Mouse (Mus musculus) lung, adult 18-20 months (tissue): ENCODE measurements around the gene Gm17359.
"Not testable (repeated sequence)": the region's sequence is repeated elsewhere in the genome, so short reads cannot be mapped to it uniquely, and the experiment has no call there.

Source experiments
- DNase-seq, 2 experiments: peaks; one replicate each; pipeline ENCODE4 v3.0.0; 2022; ENCODE audit warnings: mixed read lengths in 2 of 2

Gene Gm17359

DNA sequence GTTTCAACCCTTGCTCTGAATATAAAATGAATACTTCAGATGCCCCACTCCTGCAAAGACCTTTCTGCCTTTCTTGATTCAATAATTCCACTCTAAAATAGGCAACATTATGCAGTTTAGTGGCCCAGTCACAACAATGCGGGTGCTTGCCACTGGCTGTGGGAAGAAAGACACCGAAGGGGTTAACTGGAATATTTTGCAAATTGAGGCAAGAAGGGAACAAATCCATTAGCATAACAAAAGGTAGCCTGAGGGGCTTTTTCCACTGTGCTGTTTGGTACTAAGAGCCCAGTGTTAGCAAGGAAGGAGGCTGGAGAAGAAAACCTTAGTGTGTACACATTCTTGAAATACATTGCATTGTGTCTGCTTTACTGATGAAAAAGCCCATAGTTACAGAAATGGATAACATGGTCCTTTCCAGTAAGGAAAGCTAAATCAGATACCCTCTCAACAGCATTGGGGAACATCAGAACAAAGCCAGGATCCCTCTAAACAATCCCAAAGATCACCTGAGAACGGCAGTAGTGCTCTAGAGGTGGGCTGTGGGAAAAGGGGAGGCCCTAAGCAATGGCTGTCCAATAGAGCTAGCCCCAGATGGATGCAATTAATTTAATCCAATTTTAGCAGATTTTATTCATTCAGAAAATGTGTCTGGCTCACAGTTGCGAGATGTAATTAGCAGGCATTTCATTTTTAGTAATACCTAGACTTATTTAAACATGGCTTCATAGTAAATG lies 80.7 kb downstream of the Gm17359 start:
- no peak for DNase-seq

DNA sequence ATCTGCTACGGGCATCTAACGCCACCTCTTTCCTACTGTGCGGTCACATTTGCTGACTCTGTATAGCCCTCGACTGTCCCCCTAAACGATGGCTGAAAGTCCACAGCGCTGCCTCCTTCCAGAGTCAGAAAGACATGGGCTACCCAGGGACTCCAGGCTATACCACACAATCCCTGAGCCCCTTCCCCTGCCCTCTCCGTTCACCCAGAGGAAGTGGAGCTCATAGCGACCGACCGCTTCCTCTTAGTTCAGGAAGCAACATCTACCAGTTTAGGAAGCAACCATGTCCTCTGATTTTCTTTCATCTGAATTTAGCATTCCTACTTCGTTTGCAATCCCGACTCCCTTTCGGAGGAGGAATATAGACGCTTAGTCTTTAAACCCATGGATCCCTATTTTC lies 82.5 kb downstream of the Gm17359 start:
- DNase-seq: no peak

DNA sequence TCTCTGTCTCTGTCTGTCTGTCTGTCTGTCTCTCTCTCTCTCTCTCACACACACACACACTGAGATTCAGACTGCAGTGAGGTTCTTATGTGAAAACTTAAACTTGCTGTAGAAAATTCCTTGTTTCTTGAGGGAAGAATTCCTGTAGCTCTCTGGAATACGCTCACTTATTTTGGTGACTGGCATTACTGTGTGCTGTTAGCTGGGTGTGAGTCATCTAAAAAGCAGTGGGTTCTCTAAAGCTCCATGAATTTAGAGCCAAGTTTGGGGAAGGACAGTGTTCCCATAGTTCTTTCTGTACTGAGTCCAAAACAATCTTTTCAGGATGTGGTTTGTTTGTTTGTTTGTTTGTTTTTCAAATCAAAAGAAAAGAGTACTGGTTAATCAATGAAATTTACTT lies 89.0 kb downstream of the Gm17359 start:
- DNase-seq: no peak

DNA sequence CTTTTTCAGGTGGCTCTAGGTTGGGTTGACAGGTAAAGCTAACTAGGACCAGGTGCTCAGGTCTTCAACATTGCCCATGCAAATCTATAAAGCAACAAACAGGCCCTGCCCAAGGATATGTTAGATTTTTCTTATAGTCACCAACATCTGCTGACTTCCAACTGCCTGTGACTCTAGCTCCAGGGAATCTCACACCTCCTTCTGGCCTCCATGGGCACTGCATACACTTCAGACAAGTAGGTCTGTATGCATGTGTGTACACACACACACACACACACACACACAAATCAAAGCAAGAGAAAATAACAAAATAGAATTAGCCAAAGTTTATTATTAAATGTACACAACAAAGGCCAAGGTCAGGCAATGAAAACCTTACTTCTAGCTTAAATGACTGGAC lies 97.1 kb downstream of the Gm17359 start:
- DNase-seq: no peak

DNA sequence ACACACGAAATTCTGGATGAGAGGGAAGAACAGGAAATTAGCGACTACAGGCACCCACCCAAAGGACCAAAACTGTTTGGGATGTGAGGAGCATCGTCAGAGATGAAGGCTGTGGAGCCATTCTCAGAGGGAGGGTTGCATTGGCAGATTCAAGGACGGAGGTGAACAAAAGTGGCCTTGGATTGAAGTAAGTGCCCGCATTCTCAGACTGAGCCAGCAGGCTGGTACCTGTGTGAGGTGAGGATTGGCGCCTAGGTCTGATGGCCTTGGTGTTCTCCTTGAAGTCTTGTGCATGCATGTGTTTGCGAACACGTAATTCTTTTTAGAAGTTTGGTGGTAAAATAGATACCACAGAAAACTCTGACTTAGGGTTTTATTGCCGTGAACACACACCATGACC lies 98.0 kb downstream of the Gm17359 start:
- DNase-seq: no peak

DNA sequence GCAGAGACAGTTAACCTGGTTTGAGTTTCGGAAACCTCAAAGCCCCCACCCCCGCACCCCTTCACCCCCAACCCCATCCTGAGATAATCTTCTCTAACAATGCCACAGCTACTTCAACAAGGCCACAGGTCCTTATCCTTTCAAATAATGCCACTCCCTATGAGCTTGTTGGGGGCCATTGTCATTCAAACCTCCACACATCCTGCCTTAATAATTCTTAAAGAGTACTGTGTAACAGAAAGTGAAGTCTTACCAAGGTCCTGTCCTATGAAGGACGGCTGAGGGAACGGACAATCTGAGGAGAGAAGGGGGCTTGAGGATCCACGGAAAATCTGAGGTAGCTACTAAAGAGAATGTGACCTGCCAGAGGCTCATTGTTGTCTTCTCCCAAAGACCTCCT lies 98.5 kb downstream of the Gm17359 start:
- DNase-seq: no peak

DNA sequence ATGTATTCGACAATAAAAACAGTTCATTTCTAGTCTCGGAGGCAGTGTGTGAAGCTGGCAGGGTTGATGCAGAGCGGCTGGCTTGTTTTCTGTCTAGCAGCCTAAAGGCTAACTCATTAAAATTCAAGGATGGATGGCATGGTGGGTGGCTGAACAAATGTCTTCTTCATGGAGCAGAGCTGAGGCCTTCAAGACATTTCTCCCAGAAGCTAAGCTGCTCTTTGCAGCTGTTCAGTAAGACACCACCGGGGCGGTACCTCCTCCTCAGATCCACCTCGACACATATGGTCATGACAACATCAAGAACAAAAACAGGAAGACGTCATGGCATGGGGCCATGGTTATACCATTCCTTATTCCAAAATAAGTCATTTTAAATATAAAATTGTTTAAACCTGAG lies 99.7 kb downstream of the Gm17359 start:
- DNase-seq: no peak

DNA sequence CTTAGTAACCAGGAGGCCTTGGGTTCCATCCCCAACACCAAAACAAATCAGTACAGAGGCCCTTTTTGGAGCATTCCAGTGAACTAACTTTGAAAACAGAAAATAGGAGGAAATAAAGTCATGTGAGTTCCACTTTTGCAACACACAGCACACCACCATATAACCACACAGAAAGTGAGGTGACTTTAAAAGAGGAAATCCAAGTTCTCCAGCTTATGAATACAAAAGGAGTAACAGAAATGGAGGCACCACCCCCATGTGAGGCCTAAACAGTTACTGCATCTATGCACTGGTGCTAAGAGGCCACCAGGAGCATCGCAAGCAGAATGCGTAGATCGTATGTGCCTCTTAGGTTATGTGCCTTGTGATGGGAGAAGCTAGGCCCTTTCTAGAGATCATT lies 101.8 kb downstream of the Gm17359 start:
- no peak for DNase-seq

DNA sequence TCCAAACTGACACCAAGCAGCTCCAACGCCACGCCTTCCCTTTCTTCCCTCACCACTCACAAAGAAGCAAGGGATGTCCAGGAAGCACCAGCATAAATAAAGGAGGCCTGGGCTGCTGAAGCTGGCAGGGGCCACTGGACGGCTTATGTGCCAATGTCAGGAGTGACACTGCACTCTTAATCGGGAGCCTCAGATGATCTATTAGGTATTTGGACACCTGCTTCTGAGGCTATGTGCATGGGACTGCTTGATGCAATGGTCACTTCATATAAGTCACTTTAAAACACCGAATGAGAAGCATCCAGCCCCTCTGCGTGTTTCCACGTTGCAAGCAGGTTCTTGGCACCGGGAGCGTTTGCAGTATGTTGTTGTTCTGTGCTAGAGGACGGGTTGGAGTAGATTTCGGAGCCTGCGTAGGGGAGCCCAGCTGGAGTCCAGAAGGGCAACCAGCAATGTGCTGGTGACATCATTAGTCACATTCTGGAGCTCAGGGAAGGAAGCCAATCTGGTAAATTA lies 104.6 kb downstream of the Gm17359 start:
- peak in 1 of 2 experiments; percentile 29 for DNase-seq

DNA sequence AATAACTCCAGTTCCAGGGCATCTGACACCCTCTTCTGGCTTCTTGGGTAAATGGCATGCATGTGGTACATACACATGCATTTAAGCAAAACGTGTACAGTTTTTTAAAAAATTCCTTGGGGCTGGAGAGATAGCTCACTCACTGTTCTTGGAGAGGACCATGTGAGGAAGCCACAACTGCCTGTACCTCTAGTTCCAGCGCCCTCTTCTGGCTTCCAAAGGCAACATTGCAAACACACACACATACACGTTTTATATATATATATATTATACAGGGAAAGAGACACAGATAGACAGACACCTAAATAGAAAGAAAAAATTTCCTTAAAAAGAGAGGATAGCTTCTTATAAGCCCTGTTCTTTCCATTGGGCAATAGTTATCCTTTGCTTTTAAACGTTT lies 107.4 kb downstream of the Gm17359 start:
- DNase-seq: no peak

DNA sequence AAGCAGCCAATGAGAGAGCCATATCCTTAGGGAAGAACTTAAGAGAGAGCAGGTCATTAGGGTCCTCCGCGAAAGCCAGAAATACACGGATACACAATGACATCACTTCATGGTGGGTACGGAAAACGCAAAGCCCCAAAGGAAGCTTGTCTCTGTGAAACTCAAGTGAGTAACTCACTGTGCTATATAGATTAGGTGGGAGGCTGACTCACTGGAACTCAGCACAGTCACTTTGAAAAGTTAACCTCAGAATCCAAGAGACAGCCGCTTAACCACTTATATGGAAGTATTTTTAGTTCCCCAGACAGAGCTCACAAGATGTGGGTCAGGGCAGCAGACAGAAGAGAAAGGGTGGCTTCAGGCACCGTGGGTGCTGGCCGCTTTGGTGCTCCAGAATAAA lies 108.6 kb downstream of the Gm17359 start:
- DNase-seq: no peak

DNA sequence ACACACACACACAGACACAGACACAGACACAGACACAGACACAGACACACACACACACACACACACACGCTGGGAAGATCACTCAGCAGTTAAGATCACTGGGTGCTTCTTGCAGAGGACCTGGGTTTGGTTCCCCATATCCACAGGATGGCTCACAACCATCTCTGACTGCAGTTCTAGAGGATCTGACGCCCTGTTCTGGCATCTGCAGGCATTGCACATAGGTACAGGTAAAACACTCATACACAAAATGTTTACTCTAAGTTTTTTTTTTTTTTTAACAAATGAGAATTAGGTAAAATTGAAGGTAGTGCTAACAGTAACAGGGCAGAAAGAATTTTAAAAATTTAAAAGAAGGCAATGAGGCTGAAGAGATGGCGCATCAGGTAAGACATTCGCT lies 109.7 kb downstream of the Gm17359 start:
- DNase-seq: no peak

DNA sequence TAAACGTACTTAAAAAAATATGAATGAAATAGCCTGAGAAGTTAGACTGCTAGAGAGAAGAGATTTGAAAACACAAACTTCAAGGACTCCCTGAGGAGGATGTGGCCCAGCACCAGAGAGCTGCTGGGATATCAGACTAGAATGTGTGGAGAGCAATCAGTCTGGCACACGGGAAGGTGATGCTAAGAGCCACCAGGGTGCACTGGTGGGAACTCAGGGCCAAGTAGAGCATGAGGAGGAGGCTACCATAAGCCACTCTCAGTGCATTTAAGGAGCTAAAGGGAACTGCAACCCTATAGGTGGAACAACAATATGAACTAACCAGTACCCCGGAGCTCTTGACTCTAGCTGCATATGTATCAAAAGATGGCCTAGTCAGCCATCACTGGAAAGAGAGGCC lies 110.2 kb downstream of the Gm17359 start:
- not testable (repeated sequence) for DNase-seq

DNA sequence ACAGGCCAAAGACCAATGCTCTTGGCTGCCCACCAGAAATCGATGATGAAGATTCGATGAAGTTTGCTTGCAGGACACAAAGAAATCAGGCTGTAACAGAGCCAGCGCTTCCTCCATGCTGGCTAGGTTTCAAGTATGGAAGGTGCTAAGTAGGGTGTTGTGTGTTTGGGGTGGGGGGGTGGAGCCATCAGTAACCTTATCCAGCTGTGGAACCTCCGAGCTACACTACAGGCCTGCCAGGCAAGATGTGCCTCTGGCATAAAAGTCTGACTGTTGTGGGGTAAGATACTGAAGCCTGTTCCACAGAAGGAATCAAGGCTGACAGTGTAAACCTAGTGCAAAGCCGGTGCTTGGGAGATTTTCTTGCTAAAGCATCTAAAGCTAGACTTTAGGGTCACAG lies 112.0 kb downstream of the Gm17359 start:
- DNase-seq: no peak

DNA sequence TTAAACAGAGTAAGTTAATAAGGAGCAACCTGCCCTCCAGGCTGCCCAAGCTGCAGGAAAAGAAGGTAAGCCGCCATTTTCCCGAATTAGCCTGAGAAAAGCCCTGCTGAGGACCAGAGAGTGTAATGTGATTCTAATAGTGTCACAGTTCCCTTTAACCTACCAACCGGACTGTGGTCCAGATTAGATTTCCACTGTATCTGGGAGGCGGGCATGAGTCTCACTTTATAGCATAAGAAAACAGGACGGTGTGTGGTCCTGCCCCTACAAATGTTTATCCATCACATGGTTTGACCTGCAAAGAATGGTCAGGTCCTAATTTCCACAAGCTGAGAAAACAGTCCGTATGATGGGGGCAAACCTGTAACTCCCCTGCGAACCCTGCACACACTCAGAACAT lies 112.9 kb downstream of the Gm17359 start:
- DNase-seq: no peak

DNA sequence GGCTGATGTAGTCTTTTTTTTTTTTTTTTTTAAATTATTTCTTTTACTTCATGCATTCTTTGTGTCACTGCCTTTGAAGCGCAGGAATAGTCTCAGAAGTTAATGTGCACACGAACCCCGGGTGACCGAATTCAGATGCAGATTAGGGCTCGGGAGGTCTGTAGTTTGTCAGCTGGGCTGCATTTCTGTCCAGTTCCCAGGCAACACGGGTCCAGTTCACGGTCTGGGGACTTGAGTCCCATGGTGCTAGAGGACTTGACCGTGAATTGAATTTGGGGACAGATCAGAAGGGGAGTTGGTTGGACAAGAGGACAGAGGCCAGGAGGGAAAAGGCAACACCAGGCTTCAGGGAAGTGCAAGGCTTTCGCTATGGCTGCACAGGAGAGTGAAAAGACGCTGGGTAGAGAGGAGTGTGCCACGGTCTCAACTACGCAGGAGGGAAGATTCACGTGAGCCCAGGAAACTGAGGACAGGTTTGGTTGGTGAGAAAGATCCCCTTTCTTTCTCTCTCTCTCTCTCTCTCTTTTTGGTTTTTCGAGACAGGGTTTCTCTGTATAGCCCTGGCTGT lies 116.3 kb downstream of the Gm17359 start:
- DNase-seq: no peak

DNA sequence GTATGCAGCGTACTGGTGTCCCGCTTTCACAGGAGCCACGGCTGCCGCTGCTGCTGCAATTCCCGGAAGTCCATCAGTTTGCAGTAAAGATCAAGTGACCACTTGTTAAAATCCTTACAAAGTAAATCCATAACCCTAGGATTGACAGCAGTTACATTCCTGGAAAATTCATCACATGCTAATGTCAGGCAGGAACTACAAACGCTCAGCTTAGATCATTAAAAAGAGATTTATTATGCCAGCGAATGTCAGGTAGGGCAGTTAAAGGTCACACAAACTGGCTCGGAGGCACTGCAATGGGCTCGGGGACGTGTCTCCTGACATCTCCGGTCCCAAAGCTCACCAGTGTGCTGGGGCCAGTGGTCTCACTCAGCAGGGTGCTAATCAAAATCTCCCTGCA lies 119.3 kb downstream of the Gm17359 start:
- DNase-seq: no peak

DNA sequence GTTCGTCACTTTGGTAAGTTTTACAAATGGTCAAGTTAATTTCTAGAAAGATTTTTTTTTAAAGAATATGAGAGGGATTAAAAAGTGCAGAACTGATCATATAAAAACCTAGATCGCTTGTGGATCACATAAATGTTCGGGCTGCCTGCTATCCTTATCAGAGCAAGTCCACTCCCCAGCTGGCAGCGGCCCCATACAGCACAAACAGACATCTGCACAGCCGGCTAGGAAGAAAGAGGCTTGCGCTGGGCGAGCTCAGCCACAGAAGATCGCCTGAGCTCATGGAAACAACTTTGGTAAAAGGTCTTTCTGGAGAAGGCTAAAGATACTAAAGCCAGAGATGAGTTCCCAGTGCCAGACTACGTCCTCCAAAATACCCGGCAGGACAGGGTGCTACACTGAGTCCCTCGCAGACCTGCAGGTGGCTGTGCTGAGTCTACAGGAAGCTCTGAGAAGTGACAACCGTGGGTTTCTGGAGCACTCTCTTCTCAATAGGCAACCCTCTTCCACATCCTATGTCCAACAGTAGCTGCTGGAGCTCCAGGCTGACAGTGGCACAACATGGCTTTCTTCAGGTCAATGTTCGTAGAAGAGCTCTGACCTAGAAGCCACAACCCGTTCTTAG lies 122.3 kb downstream of the Gm17359 start:
- no peak for DNase-seq

DNA sequence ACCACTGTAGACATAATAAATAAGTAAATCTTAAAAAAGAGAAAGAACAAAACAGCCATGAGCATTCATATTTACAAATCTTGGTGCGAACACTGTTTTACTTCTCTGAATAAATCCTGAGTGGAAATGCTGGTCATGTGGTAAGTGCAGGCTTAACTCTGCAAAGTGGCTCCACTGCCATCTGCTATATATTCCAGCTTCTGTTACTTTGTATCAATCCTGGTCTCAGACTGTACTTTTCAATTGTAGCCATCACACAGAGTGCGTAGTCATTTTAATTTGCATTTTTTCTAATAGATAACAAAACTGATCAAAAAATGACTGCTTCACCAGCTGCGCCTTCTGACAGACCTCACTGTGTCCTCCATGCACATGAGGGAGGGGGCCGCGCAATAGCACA lies 133.0 kb downstream of the Gm17359 start:
- no peak for DNase-seq

DNA sequence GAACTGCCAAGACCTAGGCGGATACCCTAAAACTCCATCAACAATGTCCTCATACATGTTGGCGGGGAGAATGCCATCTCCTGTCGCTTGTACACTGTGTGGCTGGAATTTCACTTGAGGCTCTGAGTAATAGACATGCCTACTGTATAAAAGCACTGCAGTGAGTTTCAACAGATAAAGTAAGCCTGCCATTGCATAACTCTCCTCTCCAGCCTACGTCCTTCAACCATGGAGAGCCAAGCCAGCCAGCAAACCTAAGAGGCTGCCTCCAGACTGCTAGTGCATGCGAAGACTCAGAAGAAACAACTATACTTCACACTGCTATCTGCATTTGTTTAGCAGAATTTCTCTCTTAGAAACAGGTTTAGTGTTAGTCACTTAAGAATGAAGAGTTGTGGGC lies 135.9 kb downstream of the Gm17359 start:
- peak; percentile 61 to 75 for DNase-seq

DNA sequence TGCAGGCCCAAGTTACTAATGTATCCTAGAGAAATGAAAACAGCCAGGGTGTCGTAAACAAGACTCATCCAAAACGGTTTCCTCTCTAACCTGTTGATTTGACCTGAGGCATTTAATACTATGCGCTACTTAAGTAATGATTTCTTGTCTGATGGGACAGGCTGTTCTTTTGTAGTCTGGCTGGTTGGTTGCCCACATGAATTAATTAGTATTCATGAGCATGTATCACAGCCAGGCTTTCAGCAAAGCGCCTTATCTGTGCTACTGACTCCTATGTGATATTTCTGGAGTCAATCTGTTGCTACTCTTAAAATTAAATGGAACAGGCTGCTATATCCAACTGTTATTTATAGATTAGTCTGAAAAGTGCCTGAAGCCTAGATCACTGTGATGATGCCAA lies 138.4 kb downstream of the Gm17359 start:
- no peak for DNase-seq

DNA sequence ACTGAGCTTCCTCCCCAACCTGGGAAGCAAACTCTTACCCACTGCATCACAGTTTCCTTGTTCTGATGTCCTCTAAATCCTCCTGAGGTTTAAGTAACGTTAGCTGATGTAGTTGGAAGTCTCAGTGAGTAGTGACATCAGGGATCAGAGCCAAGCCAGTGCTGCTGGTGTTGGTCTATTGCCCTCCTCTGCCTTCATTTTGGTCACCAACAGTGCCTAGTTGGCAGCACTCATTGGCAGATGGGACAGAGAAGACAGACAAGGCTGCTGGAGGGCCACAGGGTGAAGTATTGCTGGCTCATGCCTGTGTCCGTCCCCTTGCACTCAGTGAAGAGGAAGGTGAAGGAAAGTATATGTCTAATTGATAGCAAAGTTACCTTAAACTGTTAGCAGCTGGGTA lies 139.5 kb downstream of the Gm17359 start:
- DNase-seq: no peak

DNA sequence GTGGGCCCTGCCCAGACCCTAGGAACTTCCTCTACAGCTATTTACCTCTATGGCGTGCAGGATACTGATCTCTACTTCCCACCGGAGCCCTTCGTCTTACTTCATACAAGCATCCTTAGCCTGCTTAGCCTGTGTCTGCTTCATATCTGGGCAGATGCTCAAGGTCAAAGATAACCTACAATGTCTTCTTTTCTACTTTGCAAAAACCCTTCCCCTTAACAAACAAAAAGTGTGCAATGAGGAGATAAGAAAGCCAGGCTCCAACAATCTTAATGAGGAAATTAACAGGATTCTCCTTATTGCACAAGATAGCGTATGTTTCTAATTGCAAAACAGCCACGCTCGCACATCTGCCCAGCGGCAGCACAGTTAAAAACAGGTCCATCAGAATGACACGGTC lies 141.9 kb downstream of the Gm17359 start:
- no peak for DNase-seq

DNA sequence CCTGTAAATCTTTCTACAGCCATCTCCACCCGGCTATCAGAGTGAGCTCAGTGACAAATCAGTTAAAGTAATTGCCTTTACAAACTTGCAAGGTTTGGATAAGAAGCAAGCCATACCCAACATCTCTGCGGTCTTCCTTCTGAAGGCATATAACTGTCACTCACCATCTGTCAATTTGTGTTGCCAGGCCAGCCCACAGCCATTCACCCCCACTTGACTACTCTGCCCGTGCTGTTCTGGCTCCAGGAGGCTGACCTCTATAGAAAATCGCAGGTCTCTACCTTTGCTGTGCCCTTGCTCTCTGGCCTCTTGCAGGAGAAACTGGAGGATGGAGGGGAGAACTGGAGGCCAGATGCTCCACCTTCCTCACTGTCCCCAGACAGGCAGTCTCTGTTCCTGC lies 142.4 kb downstream of the Gm17359 start:
- no peak for DNase-seq
